Mouse (Mus musculus): ENCODE results near the gene Nsun5. TPM values are rescaled to one million over a fixed set of nuclear protein-coding genes. Genes with fewer than 3 reads are reported as not detected.

The Nsun5 gene
- polyA plus RNA-seq, 1 experiment from 2014 or later = 21.2 TPM

DNA sequence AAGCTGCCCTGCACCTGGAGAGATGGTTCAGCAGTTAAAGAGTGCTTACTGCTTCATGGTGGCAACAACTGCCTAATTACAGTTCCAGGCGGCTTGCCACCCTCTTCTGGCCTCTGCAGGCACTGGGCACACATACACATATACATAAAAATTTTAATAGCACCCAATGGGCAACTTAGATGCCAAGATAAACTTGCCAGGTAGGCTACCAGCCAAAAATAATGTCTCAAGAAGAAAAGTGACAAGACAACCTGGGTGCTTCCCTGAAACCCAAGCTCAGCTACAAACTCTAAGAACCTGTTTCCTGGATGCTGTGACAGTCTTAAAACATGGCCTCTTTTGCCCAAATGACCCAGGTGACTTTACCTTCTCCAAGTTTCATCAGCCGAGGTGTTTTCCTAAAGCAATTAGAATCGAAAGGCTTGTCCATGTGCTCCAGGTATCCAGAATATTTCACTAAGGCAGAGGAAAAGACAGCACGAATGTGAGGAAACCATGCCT lies 22.2 kb upstream of the Nsun5 start:
- H3K27me3 ChIP-seq (ENCODE audit: control insufficient read depth, insufficient read depth, low read length) = 0 out of 2 replicates have a peak, but pooled peaks cover 5% of the 10 kb centered on the region
- no peak overlapping the region for H3K27ac ChIP-seq (ENCODE audit: low read length)
- no peaks in the 10 kb centered on the region for H3K9me3 ChIP-seq (replicated peaks; ENCODE audit: control insufficient read depth, low read length)
- H3K9ac ChIP-seq (ENCODE audit: low read length) = no peak overlapping the region
- no peaks in the 10 kb centered on the region for H3K4me1 ChIP-seq (ENCODE audit: control insufficient read depth, insufficient read depth, low read length)
- H3K4me3 ChIP-seq (ENCODE audit: low read length) = no peak overlapping the region
- 65% methylated on average over 4 of the region's 4 CpGs for WGBS
- no peak for ATAC-seq (replicated peaks; ENCODE audit: extremely low read depth, insufficient read depth, low FRiP score)
- H3K4me2 ChIP-seq (ENCODE audit: low read depth, low read length) = no peak overlapping the region
- no peaks in the 10 kb centered on the region for H3K36me3 ChIP-seq (ENCODE audit: control insufficient read depth, insufficient read depth)

DNA sequence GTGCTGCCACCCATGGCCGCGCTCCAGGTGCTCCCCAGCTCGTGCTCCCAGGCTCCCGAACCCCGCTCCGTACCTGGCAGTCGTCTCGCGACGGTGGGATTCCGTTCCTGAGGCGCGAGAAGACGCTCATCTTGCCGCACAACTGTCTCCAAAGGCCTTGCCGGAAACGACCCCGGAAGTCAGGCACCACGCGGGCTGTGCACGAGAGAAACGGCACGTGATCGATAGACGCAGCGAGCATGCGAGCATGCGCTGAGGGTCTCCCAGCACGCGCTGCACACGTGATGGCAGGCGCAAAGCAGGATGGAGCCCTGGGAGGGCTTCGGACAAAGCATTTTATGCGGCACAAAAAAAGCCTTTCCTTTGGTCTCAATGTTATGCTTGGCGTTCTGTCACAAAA lies 19.9 kb upstream of the Nsun5 start, which contains the start of gene Fkbp6:
Fkbp6 (minus strand) TSS at position 183 of the 400 bp plus-strand sequence.
- 0 out of 2 replicates have a peak, but pooled peaks cover 6% of the 10 kb centered on the region for H3K27me3 ChIP-seq (ENCODE audit: control insufficient read depth, insufficient read depth, low read length)
- no peak for ATAC-seq (replicated peaks; ENCODE audit: extremely low read depth, insufficient read depth, low FRiP score)
- H3K36me3 ChIP-seq (ENCODE audit: control insufficient read depth, insufficient read depth) = no peaks in the 10 kb centered on the region
- WGBS = 83% methylated on average over 35 of the region's 35 CpGs
- H3K9ac ChIP-seq (ENCODE audit: low read length) = no peak within 1 kb of the TSS
- H3K4me3 ChIP-seq (ENCODE audit: low read length) = no peak within 1 kb of the TSS
- no peaks in the 10 kb centered on the region for H3K9me3 ChIP-seq (replicated peaks; ENCODE audit: control insufficient read depth, low read length)
- H3K4me2 ChIP-seq (ENCODE audit: low read depth, low read length) = no peak within 1 kb of the TSS
- H3K27ac ChIP-seq (ENCODE audit: low read length) = no peak within 1 kb of the TSS
- no peaks in the 10 kb centered on the region for H3K4me1 ChIP-seq (ENCODE audit: control insufficient read depth, insufficient read depth, low read length)

DNA sequence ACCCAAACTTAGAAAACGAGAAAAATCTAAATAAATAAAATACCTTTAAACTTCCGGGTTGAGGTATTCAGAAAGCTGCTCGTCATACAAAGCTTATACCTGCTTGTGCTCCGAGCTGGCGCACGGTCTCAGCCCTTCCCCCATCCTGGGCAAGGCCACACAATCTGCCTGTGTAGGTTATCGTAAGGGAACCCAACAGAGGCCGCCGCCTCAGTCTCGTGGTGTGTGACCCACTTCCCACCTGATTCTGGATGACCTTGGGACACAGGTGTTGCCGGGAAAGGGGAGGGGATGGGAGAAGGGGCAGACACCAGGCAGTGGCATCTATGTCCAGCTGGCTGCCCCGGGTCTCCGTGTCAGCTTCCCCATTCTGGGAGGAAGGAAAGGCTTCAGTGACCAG lies 18.1 kb upstream of the Nsun5 start:
- Histone ChIP-seq H3K27ac (ENCODE audit: low read length) (no peak overlapping the region), H3K4me2 (ENCODE audit: low read depth, low read length) (no peak overlapping the region), H3K9ac (ENCODE audit: low read length) (no peak overlapping the region), H3K4me1 (ENCODE audit: control insufficient read depth, insufficient read depth, low read length) (no peaks in the 10 kb centered on the region), H3K4me3 (ENCODE audit: low read length) (no peak overlapping the region), H3K9me3 (replicated peaks; ENCODE audit: control insufficient read depth, low read length) (no peaks in the 10 kb centered on the region), H3K27me3 (ENCODE audit: control insufficient read depth, insufficient read depth, low read length) (0 out of 2 replicates have a peak, but pooled peaks cover 6% of the 10 kb centered on the region), H3K36me3 (ENCODE audit: control insufficient read depth, insufficient read depth) (no peaks in the 10 kb centered on the region)
- WGBS = 78% methylated on average over 13 of the region's 13 CpGs
- no peak for ATAC-seq (replicated peaks; ENCODE audit: extremely low read depth, insufficient read depth, low FRiP score)

DNA sequence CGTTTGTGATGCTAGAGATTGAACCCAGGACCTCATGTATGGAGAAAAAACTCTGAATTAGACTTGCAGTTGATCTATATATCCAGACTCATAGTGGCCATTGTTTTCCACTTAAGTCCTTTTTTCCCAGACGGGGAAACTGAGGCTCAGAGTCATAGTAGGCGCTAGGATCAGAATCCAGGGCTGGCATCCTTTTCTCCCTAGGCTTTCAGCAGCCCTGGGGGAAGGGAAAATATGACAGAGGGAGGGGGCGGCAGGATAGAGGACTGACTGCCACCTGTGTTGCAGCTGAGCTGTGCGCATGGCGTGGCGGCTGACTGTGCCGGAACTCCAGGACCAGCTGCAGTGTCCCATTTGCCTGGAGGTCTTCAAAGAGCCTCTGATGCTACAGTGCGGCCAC lies 16.8 kb upstream of the Nsun5 start, which contains the start of gene Trim50:
Trim50 (plus strand) TSS at position 301 of the 400 bp plus-strand sequence.
- 51% methylated on average over 9 of the region's 9 CpGs for WGBS

DNA sequence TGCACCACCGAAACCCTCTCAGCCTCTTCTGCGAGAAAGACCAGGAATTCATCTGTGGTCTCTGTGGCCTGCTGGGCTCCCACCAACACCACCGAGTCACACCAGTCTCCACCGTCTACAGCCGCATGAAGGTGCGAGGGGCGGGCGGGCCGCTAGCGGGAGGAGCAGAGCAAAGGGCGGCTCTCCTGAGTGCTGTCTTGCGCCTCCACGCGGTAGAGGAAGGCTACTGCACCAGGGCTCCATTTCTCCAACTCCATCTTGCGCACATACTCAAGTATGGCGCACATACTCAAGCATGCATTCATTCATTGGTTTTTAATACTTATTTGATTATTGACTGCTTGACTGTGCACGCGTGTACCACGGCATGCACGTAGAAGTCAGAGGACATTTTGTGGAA lies 16.2 kb upstream of the Nsun5 start:
- H3K9ac ChIP-seq (ENCODE audit: low read length) = no peak overlapping the region
- no peak overlapping the region for H3K27ac ChIP-seq (ENCODE audit: low read length)
- no peaks in the 10 kb centered on the region for H3K36me3 ChIP-seq (ENCODE audit: control insufficient read depth, insufficient read depth)
- H3K4me3 ChIP-seq (ENCODE audit: low read length) = no peak overlapping the region
- H3K9me3 ChIP-seq (replicated peaks; ENCODE audit: control insufficient read depth, low read length) = no peaks in the 10 kb centered on the region
- no peaks in the 10 kb centered on the region for H3K4me1 ChIP-seq (ENCODE audit: control insufficient read depth, insufficient read depth, low read length)
- 0 out of 2 replicates have a peak, but pooled peaks cover 6% of the 10 kb centered on the region for H3K27me3 ChIP-seq (ENCODE audit: control insufficient read depth, insufficient read depth, low read length)
- H3K4me2 ChIP-seq (ENCODE audit: low read depth, low read length) = no peak overlapping the region
- WGBS = 17% methylated on average over 20 of the region's 20 CpGs
- no peak for ATAC-seq (replicated peaks; ENCODE audit: extremely low read depth, insufficient read depth, low FRiP score)

More for the DNA sequence above, 16.8 kb upstream of the Nsun5 start, which contains the start of gene Trim50:
- Histone ChIP-seq H3K27ac (ENCODE audit: low read length) (no peak within 1 kb of the TSS), H3K4me3 (ENCODE audit: low read length) (no peak within 1 kb of the TSS), H3K9ac (ENCODE audit: low read length) (no peak within 1 kb of the TSS), H3K9me3 (replicated peaks; ENCODE audit: control insufficient read depth, low read length) (no peaks in the 10 kb centered on the region), H3K36me3 (ENCODE audit: control insufficient read depth, insufficient read depth) (no peaks in the 10 kb centered on the region), H3K4me2 (ENCODE audit: low read depth, low read length) (no peak within 1 kb of the TSS), H3K4me1 (ENCODE audit: control insufficient read depth, insufficient read depth, low read length) (no peaks in the 10 kb centered on the region), H3K27me3 (ENCODE audit: control insufficient read depth, insufficient read depth, low read length) (0 out of 2 replicates have a peak, but pooled peaks cover 6% of the 10 kb centered on the region)
- no peak for ATAC-seq (replicated peaks; ENCODE audit: extremely low read depth, insufficient read depth, low FRiP score)

DNA sequence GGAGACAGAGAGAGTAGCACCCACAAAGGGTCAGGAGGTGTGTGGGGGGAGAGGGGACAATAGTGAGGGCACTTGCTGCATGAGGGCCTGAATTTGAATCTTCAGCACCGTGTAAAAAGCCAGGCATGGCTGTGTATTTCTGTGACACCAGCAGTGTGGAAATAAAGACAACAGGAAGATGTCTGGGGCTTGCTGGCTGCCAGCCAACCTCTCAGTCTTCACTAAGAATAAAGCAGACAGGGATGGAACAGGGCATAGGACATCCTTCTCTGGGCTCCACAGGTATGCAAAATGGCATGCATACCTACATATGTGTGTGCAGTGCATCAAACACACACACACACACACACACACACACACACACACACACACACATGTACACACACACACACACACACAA lies 13.7 kb upstream of the Nsun5 start:
- Histone ChIP-seq H3K4me2 (ENCODE audit: low read depth, low read length) (no peak overlapping the region), H3K27ac (ENCODE audit: low read length) (no peak overlapping the region), H3K4me1 (ENCODE audit: control insufficient read depth, insufficient read depth, low read length) (peaks cover 3% of the 10 kb centered on the region; the same call in 1 of the 2 replicates), H3K9ac (ENCODE audit: low read length) (no peak overlapping the region), H3K9me3 (replicated peaks; ENCODE audit: control insufficient read depth, low read length) (no peaks in the 10 kb centered on the region), H3K36me3 (ENCODE audit: control insufficient read depth, insufficient read depth) (no peaks in the 10 kb centered on the region), H3K4me3 (ENCODE audit: low read length) (no peak overlapping the region), H3K27me3 (ENCODE audit: control insufficient read depth, insufficient read depth, low read length) (0 out of 2 replicates have a peak, but pooled peaks cover 6% of the 10 kb centered on the region)
- ATAC-seq (replicated peaks; ENCODE audit: extremely low read depth, insufficient read depth, low FRiP score) = no peak
- 32% methylated on average over 1 of the region's 1 CpGs for WGBS

DNA sequence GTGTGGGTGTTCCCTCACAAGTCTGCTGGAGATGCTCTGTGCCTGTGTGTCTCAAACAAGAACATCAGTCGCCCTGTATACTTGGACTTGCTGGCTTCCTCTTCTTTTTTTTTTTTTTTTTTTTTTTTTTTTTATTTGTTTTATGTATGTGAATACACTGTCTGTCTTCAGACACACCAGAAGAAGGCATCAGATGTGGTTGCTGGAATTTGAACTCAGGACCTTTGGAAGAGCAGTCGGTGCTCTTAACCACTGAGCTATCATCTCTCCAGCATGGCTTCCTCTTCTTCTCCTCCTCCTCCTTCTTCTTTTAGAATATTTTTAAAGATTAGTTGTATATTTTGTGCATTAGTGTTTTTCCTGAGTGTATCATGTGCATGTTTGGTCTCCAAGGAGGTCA lies 12.2 kb upstream of the Nsun5 start:
- no peak for ATAC-seq (replicated peaks; ENCODE audit: extremely low read depth, insufficient read depth, low FRiP score)
- no peak overlapping the region for H3K4me3 ChIP-seq (ENCODE audit: low read length)

DNA sequence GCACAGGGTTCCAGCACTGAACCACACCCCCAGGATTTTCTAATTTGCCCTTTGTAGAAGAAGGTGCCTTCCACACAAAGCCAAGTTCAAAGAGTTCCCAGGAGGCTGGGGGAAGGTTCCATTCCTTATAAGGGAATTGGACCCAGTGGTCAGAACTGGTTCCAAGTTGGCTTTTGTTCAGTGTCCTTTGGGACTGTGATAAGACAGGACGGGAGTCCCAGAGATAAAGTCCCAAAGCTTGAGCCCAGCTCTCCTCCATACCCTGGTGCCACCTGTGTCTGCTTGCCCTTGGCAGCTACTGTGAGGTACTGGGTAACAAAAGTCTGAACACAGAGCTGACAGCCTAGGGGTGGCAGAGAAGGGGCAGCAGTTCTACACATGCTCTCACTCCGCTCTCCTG lies 10.0 kb upstream of the Nsun5 start:
- Histone ChIP-seq H3K27me3 (ENCODE audit: control insufficient read depth, insufficient read depth, low read length) (no peaks in the 10 kb centered on the region), H3K4me2 (ENCODE audit: low read depth, low read length) (no peak overlapping the region), H3K27ac (ENCODE audit: low read length) (no peak overlapping the region), H3K36me3 (ENCODE audit: control insufficient read depth, insufficient read depth) (no peaks in the 10 kb centered on the region), H3K9ac (ENCODE audit: low read length) (no peak overlapping the region), H3K4me1 (ENCODE audit: control insufficient read depth, insufficient read depth, low read length) (peaks cover 3% of the 10 kb centered on the region; the same call in 1 of the 2 replicates), H3K9me3 (replicated peaks; ENCODE audit: control insufficient read depth, low read length) (no peaks in the 10 kb centered on the region), H3K4me3 (ENCODE audit: low read length) (no peak overlapping the region)
- 61% methylated on average over 2 of the region's 2 CpGs for WGBS
- no peak for ATAC-seq (replicated peaks; ENCODE audit: extremely low read depth, insufficient read depth, low FRiP score)

More for the DNA sequence above, 12.2 kb upstream of the Nsun5 start:
- no peak overlapping the region for H3K4me2 ChIP-seq (ENCODE audit: low read depth, low read length)
- H3K9me3 ChIP-seq (replicated peaks; ENCODE audit: control insufficient read depth, low read length) = no peaks in the 10 kb centered on the region
- WGBS = 74% methylated on average over 2 of the region's 2 CpGs
- H3K27me3 ChIP-seq (ENCODE audit: control insufficient read depth, insufficient read depth, low read length) = 0 out of 2 replicates have a peak, but pooled peaks cover 2% of the 10 kb centered on the region
- no peak overlapping the region for H3K27ac ChIP-seq (ENCODE audit: low read length)
- no peak overlapping the region for H3K9ac ChIP-seq (ENCODE audit: low read length)
- H3K4me1 ChIP-seq (ENCODE audit: control insufficient read depth, insufficient read depth, low read length) = peaks cover 3% of the 10 kb centered on the region; the same call in 1 of the 2 replicates
- no peaks in the 10 kb centered on the region for H3K36me3 ChIP-seq (ENCODE audit: control insufficient read depth, insufficient read depth)

DNA sequence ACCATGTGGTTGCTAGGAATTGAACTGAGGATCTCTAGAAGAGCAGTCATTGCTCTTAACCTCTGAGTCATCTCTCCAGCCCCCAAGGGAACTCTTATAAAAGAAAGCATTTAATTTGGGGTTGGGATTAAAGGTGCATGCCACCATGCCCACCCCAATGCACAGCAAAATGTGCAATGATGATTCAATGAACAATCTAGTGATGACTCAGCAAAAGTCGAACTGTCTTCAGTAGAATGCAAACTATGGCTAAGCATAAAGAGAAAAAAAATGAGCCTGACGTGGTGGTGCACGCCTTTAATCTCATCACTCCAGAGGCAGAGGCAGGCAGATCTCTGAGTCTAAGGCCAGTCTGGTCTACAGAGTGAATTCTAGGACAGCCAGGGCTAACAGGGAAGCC lies 7.2 kb upstream of the Nsun5 start:
- H3K27me3 ChIP-seq (ENCODE audit: control insufficient read depth, insufficient read depth, low read length) = peaks cover 2% of the 10 kb centered on the region; the same call in 1 of the 2 replicates
- H3K9ac ChIP-seq (ENCODE audit: low read length) = no peak overlapping the region
- H3K4me2 ChIP-seq (ENCODE audit: low read depth, low read length) = no peak overlapping the region
- no peak overlapping the region for H3K4me3 ChIP-seq (ENCODE audit: low read length)
- 86% methylated on average over 3 of the region's 3 CpGs for WGBS
- H3K9me3 ChIP-seq (replicated peaks; ENCODE audit: control insufficient read depth, low read length) = no peaks in the 10 kb centered on the region
- peaks cover 3% of the 10 kb centered on the region; the same call in 1 of the 2 replicates for H3K4me1 ChIP-seq (ENCODE audit: control insufficient read depth, insufficient read depth, low read length)
- ATAC-seq (replicated peaks; ENCODE audit: extremely low read depth, insufficient read depth, low FRiP score) = no peak
- H3K27ac ChIP-seq (ENCODE audit: low read length) = no peak overlapping the region
- no peaks in the 10 kb centered on the region for H3K36me3 ChIP-seq (ENCODE audit: control insufficient read depth, insufficient read depth)

Data from heart, embryonic 16.5 days (tissue).